Mouse (Mus musculus) T-helper 1 cell (primary cell): ENCODE data around the gene Thbs1.

Experiments
- in situ Hi-C: fragments of 300-600 bp; cut with MboI, MseI; formaldehyde crosslinking; loops from one replicate; pipeline ENCODE4 v1.15.1; 2025; ENCODE audit warnings: high pct_unique_total_duplicates

Gene Thbs1

GRCm38 (mm10) chr2:118111488-118112131 is at the start of gene Thbs1:
Thbs1 (plus strand) TSS chr2:118111876.
- in situ Hi-C loops, result loop anchor here (5.0 kb wide), 1 partner anchor 569 kb away; no protein-coding TSS in a partner anchor

GRCm38 (mm10) chr2:118064121-118064764 is 47.4 kb upstream of the Thbs1 start:
- in situ Hi-C loops, result no loop called here

- in situ Hi-C loops, result no loop called here
These were observed 45.5 kb upstream of the Thbs1 start for GRCm38 (mm10) chr2:118066065-118066770.

- in situ Hi-C loops, result no loop called here
These were observed 41.7 kb upstream of the Thbs1 start for GRCm38 (mm10) chr2:118069975-118070374.

GRCm38 (mm10) chr2:118072811-118073372 is 38.8 kb upstream of the Thbs1 start:
- in situ Hi-C loops, result no loop called here

GRCm38 (mm10) chr2:118074030-118074429 is 37.6 kb upstream of the Thbs1 start:
- in situ Hi-C loops, result no loop called here

DNA sequence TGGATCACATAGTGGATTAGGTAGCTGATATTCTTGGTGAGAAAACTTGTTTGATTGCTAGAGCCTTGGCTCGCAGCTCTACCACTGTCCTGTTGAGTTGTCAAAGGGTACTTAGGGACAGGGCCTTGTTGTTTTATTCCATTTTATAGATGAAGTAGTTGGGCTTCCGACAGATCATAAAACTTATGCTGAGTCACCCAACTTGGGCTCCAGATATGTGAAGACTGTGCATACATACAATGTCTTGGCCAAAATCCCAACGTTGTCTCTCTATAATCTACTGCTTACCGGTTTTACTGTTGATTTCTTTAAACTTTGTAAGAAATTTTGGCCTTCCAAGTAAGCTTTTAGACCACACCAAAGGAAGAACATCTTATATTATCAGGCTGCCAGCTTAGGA is 36.5 kb upstream of the Thbs1 start:
- in situ Hi-C loops, result no loop called here

DNA sequence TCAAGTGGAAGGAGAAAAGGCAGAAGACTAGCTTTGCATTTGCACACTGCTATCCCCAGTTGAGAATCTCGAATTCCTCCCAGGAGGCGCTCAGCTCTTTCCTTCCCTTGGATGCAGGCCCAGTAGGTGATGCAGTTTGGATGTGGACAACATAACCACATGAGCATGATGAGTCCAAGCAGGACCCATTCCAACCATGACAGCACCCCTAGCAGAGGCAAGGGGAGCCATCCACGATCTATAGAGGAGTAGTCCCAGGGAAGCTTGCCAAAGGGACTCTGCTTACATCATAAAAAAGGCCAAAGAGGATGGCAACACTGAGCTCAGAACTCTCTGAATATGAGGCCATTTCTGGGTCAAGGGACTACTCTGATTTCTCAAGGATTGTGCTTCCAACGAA is 32.5 kb upstream of the Thbs1 start:
- in situ Hi-C loops, result no loop called here

DNA sequence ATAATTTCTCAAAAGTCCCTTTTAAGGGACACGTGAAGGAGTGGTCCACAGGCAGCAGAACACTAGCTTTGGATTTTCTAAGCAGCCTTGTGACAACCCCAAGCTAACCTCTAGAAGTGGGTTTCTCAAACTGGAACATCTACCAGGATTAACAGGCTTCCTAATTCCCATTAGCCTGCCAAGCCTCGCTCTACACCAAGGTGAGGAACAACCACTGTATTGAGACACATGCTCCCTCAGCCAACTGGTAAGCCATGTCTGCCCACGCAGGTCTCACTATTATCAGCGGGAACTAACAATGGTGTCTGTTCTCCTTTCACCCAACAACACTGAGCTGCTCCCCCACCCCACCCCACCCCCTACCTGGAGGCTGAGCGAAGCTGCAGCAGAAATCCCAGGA is 30.1 kb upstream of the Thbs1 start:
- in situ Hi-C loops, result no loop called here

DNA sequence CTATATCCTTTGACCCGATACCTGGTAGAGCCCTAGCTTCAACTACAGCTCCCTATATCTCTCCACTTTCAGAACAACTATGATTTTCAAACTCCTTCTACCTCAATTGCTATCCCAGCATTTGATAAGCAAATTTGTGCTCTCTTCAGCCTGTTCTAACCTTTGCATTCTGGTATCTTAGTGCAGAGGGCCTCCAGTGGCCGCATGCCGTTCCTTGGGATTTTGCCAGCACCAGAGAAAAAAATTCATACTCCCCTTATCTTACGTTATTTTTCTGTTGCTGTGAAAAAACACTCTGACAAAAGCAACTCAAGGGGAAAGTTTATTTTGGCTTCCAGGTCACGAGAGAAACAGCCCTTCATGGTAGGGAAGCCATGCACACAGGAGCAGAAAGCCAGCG is 28.0 kb upstream of the Thbs1 start:
- in situ Hi-C loops, result no loop called here

- in situ Hi-C loops, result no loop called here
These were observed 27.0 kb upstream of the Thbs1 start for GRCm38 (mm10) chr2:118084693-118085092.

DNA sequence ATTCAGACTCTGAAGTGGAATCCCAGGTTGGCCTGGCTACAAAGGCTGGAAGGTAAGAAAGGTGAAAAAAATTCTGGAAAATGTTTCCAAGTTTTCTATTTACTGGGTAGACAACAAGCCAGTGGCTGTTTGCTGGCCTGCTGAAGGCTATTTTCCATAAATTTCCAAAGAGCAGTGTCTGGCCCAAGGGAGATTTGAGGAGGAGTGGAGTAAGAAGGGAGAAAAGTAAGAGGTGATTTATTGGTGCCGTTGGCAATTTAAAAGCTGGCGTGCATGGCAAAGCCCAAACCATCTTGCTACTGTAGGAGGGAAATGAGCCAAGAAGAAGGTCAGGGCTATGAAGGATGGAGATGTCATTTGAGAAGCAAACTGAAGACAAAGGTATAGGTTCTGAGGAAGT is 26.0 kb upstream of the Thbs1 start:
- in situ Hi-C loops, result no loop called here

DNA sequence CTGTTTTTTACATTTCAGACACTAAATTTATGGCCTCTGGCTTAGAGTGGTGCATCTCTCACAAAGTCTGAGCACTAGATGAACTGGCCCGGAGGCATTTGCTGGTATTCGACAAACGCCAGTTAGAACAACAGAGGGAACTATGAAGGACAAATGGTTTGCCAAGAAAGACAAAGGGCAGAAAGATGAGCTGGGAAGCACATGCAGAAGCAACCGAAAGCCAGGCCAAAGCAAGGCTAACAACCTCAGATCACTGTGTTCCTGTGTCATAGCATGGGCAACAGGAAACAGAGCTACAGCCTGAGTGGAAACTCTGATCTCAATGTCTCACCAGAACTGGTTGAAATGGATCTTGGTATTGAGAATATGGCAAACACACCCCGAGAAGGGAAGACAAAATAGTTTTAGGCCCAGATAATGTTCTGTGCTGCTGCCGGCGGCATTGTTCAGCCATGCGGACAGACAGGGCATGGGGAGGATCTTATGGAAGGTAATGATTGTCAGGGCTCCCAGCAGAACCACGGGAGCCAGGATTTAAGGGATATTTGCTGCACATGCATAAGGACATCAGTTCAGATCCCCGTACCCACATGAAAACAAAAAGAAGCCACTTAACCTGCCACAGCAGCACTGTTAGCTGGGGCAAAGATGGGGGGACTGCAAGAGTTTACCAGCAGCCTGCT is 24.5 kb upstream of the Thbs1 start:
- in situ Hi-C loops, result no loop called here

DNA sequence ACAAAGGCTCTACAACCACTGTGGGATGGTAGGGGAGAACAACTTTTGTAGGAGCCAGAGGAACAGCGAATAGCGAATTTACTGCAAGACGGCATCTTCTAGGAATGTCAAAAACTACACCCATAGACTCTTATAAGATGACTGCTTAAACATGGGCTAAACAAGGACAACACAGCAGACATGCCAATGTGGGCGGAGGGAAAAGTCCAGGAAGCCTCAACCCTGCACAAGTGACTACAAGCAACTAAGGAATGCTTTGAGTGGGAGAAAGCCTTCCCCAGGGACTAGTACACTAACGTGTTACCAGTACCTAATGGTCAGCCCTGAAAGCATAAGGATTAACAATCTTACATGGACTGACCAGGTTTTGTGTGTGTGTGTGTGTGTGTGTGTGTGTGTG is 20.4 kb upstream of the Thbs1 start:
- in situ Hi-C loops, result no loop called here

- in situ Hi-C loops, result no loop called here
These were observed 12.6 kb upstream of the Thbs1 start for GRCm38 (mm10) chr2:118099104-118099503.

GRCm38 (mm10) chr2:118102169-118102568 is 9.5 kb upstream of the Thbs1 start:
- in situ Hi-C loops, result no loop called here

GRCm38 (mm10) chr2:118110225-118110915 is 1.3 kb upstream of the Thbs1 start:
- in situ Hi-C loops, result loop anchor here (5.0 kb wide), 1 partner anchor 568 kb away; no protein-coding TSS in a partner anchor

DNA sequence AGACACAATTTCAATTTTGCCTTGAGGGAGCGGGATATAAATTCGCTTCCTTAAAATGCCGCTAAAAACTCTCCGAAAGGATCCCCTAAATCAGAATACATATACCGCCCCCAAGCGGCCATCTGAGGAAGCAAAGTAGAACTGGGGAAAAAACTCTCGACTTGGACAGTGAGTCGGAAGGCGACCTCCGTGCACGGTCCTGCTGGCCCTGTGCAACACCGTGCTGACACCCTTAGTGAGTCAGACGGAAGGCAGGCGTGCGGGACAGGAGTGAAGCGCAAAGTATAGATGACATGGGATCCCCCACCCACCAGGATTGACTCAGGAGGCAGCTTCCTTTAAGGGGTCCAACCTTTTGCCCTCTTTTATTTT is 574 bp upstream of the Thbs1 start:
- in situ Hi-C loops, result loop anchor here (5.0 kb wide), 1 partner anchor 569 kb away; no protein-coding TSS in a partner anchor

DNA sequence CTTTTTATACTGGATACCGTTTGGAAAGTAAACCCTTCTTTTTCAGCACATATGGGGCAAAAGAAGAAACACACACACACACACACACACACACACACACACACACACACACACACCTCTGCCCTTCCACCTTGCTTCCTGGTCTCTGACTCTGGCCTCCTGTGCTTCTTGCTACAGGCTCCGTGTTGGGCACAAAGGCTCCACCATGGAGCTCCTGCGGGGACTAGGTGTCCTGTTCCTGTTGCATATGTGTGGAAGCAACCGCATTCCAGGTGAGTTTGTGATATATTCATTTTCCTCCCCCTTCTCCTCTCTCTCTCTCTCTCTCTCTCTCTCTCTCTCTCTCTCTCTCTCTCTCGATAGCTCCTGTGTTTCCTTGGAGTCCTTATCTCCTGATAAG is 762 bp downstream of the Thbs1 start:
- in situ Hi-C loops, result loop anchor here (5.0 kb wide), 1 partner anchor 570 kb away; no protein-coding TSS in a partner anchor

DNA sequence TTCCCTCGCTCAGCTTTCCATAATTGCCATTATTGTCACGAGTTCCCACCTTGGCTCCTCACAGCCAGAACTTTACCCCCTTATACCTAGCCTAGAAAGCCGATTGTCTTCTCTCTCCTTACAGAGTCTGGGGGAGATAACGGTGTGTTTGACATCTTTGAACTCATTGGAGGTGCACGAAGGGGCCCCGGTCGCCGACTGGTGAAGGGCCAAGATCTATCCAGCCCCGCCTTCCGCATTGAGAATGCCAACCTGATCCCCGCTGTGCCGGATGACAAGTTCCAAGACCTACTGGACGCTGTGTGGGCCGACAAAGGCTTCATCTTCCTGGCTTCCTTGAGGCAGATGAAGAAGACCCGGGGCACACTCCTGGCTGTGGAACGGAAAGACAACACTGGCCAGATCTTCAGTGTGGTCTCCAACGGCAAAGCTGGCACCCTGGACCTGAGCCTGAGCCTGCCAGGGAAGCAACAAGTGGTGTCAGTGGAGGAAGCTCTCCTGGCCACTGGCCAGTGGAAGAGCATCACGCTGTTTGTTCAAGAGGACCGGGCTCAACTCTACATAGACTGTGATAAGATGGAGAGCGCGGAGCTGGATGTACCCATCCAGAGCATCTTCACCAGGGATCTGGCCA is 1.3 kb downstream of the Thbs1 start:
- in situ Hi-C loops, result loop anchor here (5.0 kb wide), 1 partner anchor 571 kb away; no protein-coding TSS in a partner anchor
